Mouse (Mus musculus) embryo, embryonic 11.5 days (tissue): ENCODE results near the gene Scpep1.
"Not testable (repeated sequence)": the region's sequence is repeated elsewhere in the genome, so short reads cannot be mapped to it uniquely, and the experiment has no call there.

Source experiments
- DNase-seq: peaks from one replicate; pipeline ENCODE4 v3.0.0-alpha.2; 2012; ENCODE audit warnings: low read depth, low spot score

Gene Scpep1

DNA sequence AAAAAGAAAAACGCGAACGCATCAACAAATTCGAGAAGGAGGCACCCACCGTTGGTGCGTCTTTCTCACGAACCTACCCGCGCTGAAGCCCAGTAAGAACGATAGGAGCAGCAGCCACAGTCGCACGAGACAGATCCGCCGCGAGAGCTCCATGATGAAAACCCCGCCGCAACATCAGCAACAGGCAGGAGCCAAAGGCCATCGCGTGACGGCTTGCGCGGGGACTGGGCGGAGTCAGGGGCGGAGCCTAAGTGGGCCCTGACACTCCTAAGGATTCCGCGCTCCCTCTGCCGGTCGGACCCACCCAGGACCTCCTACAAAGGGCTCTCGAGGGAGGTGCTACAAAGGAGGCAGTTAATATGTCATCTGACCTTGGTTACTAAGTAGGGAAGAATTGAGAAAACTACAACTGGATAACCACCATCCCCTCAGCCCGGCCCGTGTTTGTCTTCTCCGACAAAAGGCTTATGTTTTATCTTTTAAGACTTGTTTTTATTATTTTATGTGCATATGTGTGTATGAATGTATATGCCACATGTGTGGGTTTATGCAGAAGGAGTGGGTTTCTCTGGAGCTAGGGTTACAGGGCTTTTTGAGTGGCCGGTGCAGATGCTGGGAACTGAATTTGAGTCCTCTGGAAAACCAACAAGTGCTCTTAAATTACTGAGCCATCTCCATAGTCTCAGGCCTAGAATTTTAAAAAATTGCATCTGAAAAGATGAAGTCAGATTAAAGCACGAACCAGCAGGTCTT, at the start of gene Scpep1:
Gene Scpep1 (minus strand): TSS at position 249 of the 753 bp plus-strand sequence.
- peak; percentile 94 for DNase-seq

- DNase-seq, result no peak
Observed at GRCm38 (mm10) chr11:89003726-89004125, 48.5 kb upstream of the Scpep1 start.

- DNase-seq, result no peak
Observed at GRCm38 (mm10) chr11:89003078-89003477, 47.8 kb upstream of the Scpep1 start.

GRCm38 (mm10) chr11:89002621-89003020, 47.4 kb upstream of the Scpep1 start:
- no peak for DNase-seq

- no peak for DNase-seq
Observed at GRCm38 (mm10) chr11:89002068-89002467, 46.8 kb upstream of the Scpep1 start.

DNA sequence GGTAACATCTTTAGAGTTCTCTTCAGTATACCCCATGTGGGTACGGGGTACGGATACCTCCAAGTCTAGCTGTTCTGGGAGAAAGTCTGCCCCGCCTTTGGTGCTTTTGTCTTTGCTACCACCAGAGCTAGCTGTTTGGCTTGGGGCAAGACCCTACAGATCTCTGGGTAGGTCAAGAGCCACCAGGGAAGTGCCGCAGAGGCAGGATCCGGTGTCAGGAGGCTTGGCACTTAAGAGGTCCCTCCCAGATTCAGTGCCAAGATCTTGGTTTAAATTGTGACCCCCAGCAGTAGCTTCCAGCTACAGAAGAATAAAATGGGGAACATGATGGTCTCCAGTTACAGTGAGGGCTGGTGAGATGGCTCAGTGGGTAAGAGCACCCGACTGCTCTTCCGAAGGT, 46.3 kb upstream of the Scpep1 start:
- DNase-seq, result no peak

DNA sequence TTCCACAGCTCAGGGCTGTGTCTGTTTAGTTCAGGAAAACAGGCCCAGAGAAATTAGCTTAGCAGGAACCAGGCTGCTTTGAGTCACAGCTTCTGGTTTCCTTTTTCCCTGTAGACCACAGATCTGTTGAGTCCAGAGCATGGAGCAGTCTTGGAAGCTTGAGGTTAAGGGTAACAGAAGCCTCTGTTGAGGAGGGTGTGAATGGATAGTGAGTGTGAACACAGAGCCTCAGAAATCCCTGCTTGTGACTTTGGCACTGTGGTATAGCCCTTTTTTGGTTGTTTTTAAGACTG, 45.2 kb upstream of the Scpep1 start:
- DNase-seq, result no peak

GRCm38 (mm10) chr11:88999723-89000526, 44.7 kb upstream of the Scpep1 start:
- no peak for DNase-seq

GRCm38 (mm10) chr11:88998974-88999722, 43.9 kb upstream of the Scpep1 start, which contains the start of gene Trim25:
Trim25 (plus strand) TSS chr11:88999376.
- peak; percentile 71 for DNase-seq

- no peak for DNase-seq
Observed at GRCm38 (mm10) chr11:88998406-88998805, 43.1 kb upstream of the Scpep1 start.

DNA sequence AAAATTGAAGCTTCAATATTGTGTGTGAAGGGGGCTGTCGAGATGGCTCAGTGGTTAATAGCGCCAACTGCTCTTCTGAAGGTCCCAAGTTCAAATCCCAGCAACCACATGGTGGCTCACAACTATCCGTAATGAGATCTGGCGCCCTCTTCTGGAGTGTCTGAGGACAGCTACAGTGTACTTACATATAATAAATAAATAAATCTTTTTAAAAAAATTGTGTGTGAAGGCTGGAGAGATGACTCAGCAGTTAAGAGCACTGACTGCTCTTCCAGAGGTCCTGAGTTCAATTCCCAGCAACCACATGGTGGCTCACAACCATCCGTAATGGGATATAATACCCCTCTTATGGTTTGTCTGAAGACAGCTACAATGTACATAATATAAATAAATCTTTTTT, 42.1 kb upstream of the Scpep1 start:
- DNase-seq, result not testable (repeated sequence)

GRCm38 (mm10) chr11:88996427-88996826, 41.2 kb upstream of the Scpep1 start:
- DNase-seq, result no peak

- no peak for DNase-seq
Observed at GRCm38 (mm10) chr11:88995616-88996015, 40.4 kb upstream of the Scpep1 start.

- DNase-seq, result no peak
Observed at GRCm38 (mm10) chr11:88994492-88994891, 39.2 kb upstream of the Scpep1 start.

DNA sequence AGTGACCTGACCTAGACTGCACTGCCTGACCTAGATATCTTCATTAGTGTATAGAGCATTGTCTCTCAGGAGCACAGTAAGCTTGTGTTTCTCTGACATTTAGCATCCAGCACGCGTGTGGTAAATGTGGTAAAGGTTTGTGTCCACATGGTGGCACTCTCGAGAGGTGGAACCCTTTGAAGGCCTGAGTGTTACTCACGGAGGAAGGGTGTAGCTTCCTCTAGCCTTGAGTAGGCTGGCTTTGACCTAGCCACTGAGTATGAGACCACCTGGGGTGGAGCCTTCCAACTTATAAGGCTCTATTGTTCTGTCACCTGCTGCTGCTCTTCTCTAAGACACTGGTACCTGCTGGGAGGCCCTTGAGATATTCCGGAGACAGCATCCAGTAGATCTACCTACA, 38.4 kb upstream of the Scpep1 start:
- DNase-seq, result no peak

DNA sequence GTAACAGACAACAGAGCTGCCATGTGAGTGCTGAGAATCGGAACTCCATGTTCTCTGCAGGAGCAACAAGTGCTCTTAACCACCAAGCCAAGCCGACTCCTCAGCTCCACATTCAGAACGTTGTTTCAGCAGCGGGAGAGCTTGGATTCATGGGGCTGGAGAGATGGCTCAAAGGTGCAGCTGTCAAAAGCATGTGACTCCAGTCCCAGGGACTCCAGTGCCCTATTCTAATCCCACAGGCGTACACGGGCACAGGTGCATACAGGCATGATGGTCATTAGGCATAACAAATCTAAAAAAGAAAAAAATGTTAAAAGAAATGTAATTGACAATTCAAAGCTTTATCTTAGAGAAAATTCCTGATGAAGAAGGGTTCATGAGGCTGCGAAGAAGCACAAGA, 37.9 kb upstream of the Scpep1 start:
- DNase-seq, result no peak

DNA sequence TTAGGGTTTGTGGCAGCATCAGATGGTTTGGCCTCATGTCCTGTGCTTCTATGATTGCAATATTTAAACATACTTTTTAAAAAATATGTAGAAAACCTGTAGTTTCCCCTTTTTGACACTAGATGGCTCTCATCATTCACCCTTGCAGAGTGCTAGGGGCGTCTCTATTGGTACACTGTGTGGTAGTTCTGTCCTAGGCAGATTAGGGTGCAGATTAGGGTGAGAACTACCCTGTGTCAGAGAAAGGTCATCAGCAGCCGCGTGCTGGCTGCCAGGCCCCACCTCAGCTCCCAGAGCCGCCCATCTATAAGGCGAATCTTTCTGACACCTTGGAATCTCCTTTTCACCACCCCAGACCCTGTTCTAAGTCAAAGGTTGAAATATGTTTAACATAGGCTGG, 34.3 kb upstream of the Scpep1 start:
- DNase-seq, result no peak

- no peak for DNase-seq
Observed at GRCm38 (mm10) chr11:88988956-88989355, 33.7 kb upstream of the Scpep1 start.

DNA sequence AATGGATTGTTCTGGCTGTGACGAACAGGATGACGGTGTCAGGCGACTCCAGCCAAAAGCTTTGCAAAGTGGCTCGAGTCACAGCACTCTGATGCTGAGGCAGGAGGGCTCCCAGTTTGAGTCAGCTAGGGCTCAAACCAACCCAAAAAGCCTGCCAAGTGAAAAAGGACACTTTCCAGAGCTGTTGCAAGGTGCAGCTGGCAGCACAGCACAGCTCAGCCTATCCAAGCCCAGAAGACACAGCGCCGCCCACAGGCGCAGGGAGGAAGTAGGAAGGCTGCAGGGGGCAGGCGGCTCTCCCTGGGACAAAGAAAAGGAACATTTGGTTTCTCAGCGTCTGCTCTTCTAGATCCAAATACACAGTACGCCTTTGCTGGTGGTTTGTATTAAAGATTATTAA, 31.4 kb upstream of the Scpep1 start:
- DNase-seq, result no peak

DNA sequence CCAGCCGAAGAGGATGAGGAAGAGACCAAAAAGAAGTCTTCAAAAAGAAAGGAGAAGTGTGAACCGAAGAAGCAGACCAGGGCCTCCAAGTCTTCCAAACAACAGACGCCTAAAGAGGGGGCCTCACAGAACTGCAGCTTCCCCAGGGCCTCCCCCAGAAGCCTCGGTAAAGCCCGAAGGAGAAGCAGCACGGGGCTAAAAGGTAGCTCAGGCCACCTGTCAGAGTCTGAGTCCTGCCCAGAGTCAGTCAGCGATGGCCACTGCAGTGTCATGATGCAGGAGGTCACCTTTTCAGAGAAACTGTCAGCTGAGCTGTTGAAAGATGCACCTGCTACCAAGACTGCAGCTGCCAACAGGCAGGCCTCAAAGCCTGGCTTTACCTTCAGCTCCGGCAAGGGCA, 26.1 kb upstream of the Scpep1 start:
- no peak for DNase-seq

GRCm38 (mm10) chr11:88977188-88977587, 21.9 kb upstream of the Scpep1 start:
- no peak for DNase-seq

DNA sequence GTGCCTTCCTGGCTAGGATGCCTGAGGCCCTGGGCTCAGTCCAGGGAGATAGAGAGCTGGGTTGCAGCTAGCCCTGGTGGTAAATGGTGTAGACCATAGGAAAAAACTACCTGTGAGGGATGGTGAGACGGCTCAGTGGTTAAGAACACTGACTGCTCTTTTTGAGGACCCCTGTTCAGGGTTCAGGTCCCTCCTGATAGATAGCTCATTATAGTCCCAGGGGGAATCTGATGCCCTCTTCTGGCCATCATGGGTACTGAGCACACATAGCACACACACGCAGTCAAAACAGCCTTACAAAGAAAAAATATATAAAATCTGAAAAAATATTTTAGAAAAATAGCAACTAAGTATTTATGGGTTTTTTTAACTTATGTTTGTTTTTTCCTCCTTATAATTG, 21.1 kb upstream of the Scpep1 start:
- no peak for DNase-seq
